Mouse (Mus musculus): ENCODE measurements at regions not wholly inside any gene's neighbourhood (a gene's known extent, or its start where the extent isn't known, plus 50 kb on each side); places are given as distances from the start of the nearest gene placed in this dataset.

GRCm38 (mm10) chr12:68775503-68775902, 383.5 kb downstream of the Rps29 start:
- H3K4me2 ChIP-seq: no peak overlapping the region
- H3K9me3 ChIP-seq: no peaks in the 10 kb centered on the region
- no peak for ATAC-seq (ENCODE audit: insufficient read depth, low FRiP score, low read depth)
- no peak overlapping the region for H3K9ac ChIP-seq
- WGBS: 84% methylated on average over 2 of the region's 2 CpGs
- no peak overlapping the region for H3K27ac ChIP-seq
- H3K4me1 ChIP-seq: no peaks in the 10 kb centered on the region
- H3K36me3 ChIP-seq: no peaks in the 10 kb centered on the region
- no peak overlapping the region for H3K4me3 ChIP-seq (replicated peaks)
- H3K27me3 ChIP-seq (replicated peaks): no peaks in the 10 kb centered on the region

- no peaks in the 10 kb centered on the region for H3K27me3 ChIP-seq (replicated peaks)
- no peak overlapping the region for H3K27ac ChIP-seq
- no peaks in the 10 kb centered on the region for H3K9me3 ChIP-seq
- ATAC-seq (ENCODE audit: insufficient read depth, low FRiP score, low read depth): no peak
- H3K9ac ChIP-seq: no peak overlapping the region
- H3K36me3 ChIP-seq: no peaks in the 10 kb centered on the region
- 89% methylated on average over 8 of the region's 8 CpGs for WGBS
- H3K4me2 ChIP-seq: no peak overlapping the region
- H3K4me3 ChIP-seq (replicated peaks): no peak overlapping the region
- H3K4me1 ChIP-seq: no peaks in the 10 kb centered on the region
These were observed 384.2 kb downstream of the Rps29 start for GRCm38 (mm10) chr12:68774800-68775199.

- Histone ChIP-seq H3K4me2 (no peak overlapping the region), H3K27ac (no peak overlapping the region), H3K36me3 (no peaks in the 10 kb centered on the region), H3K27me3 (replicated peaks) (no peaks in the 10 kb centered on the region), H3K4me1 (no peaks in the 10 kb centered on the region), H3K9me3 (no peaks in the 10 kb centered on the region), H3K4me3 (replicated peaks) (no peak overlapping the region), H3K9ac (no peak overlapping the region)
- 80% methylated on average over 7 of the region's 7 CpGs for WGBS
- ATAC-seq (ENCODE audit: insufficient read depth, low FRiP score, low read depth): no peak
These were observed 400.5 kb downstream of the Rps29 start for GRCm38 (mm10) chr12:68758263-68759020.

- no peak for ATAC-seq (ENCODE audit: insufficient read depth, low FRiP score, low read depth)
These were observed 430.1 kb downstream of the Rps29 start for GRCm38 (mm10) chr12:68728882-68729281.

GRCm38 (mm10) chr12:68718946-68719345, 440.0 kb downstream of the Rps29 start:
- no peak for ATAC-seq (ENCODE audit: insufficient read depth, low FRiP score, low read depth)
- Histone ChIP-seq H3K4me1 (no peaks in the 10 kb centered on the region), H3K4me3 (replicated peaks) (no peak overlapping the region), H3K27me3 (replicated peaks) (no peaks in the 10 kb centered on the region), H3K9ac (no peak overlapping the region), H3K27ac (no peak overlapping the region), H3K36me3 (no peaks in the 10 kb centered on the region), H3K4me2 (no peak overlapping the region), H3K9me3 (no peaks in the 10 kb centered on the region)

More at GRCm38 (mm10) chr12:68728882-68729281, 430.1 kb downstream of the Rps29 start:
- no peaks in the 10 kb centered on the region for H3K27me3 ChIP-seq (replicated peaks)
- no peak overlapping the region for H3K4me3 ChIP-seq (replicated peaks)
- H3K36me3 ChIP-seq: no peaks in the 10 kb centered on the region
- H3K4me2 ChIP-seq: no peak overlapping the region
- 56% methylated on average over 2 of the region's 2 CpGs for WGBS
- H3K4me1 ChIP-seq: no peaks in the 10 kb centered on the region
- H3K27ac ChIP-seq: no peak overlapping the region
- H3K9me3 ChIP-seq: no peaks in the 10 kb centered on the region
- no peak overlapping the region for H3K9ac ChIP-seq

- no peaks in the 10 kb centered on the region for H3K9me3 ChIP-seq
- no peak overlapping the region for H3K4me3 ChIP-seq (replicated peaks)
- no peak for ATAC-seq (ENCODE audit: insufficient read depth, low FRiP score, low read depth)
- H3K27me3 ChIP-seq (replicated peaks): no peaks in the 10 kb centered on the region
- no peak overlapping the region for H3K4me2 ChIP-seq
- WGBS: 57% methylated on average over 11 of the region's 11 CpGs
- H3K9ac ChIP-seq: no peak overlapping the region
- no peaks in the 10 kb centered on the region for H3K36me3 ChIP-seq
- no peaks in the 10 kb centered on the region for H3K4me1 ChIP-seq
- no peak overlapping the region for H3K27ac ChIP-seq
These were observed 464.4 kb downstream of the Rps29 start for GRCm38 (mm10) chr12:68694275-68695267.

GRCm38 (mm10) chr12:68688262-68688661, 470.7 kb downstream of the Rps29 start:
- WGBS: 49% methylated on average over 3 of the region's 3 CpGs
- Histone ChIP-seq H3K36me3 (no peaks in the 10 kb centered on the region), H3K4me3 (replicated peaks) (no peak overlapping the region), H3K4me1 (no peaks in the 10 kb centered on the region), H3K9me3 (no peaks in the 10 kb centered on the region), H3K9ac (no peak overlapping the region), H3K4me2 (no peak overlapping the region), H3K27ac (no peak overlapping the region), H3K27me3 (replicated peaks) (no peaks in the 10 kb centered on the region)
- ATAC-seq (ENCODE audit: insufficient read depth, low FRiP score, low read depth): no peak

GRCm38 (mm10) chr12:68683897-68684296, 475.1 kb downstream of the Rps29 start:
- H3K9me3 ChIP-seq: no peaks in the 10 kb centered on the region
- H3K4me2 ChIP-seq: no peak overlapping the region
- H3K36me3 ChIP-seq: no peaks in the 10 kb centered on the region
- H3K9ac ChIP-seq: no peak overlapping the region
- no peak overlapping the region for H3K27ac ChIP-seq
- 69% methylated on average over 1 of the region's 1 CpGs for WGBS
- no peak overlapping the region for H3K4me3 ChIP-seq (replicated peaks)
- no peaks in the 10 kb centered on the region for H3K4me1 ChIP-seq
- no peak for ATAC-seq (ENCODE audit: insufficient read depth, low FRiP score, low read depth)
- H3K27me3 ChIP-seq (replicated peaks): no peaks in the 10 kb centered on the region

- Histone ChIP-seq H3K9me3 (no peaks in the 10 kb centered on the region), H3K9ac (no peak overlapping the region), H3K36me3 (no peaks in the 10 kb centered on the region), H3K4me3 (replicated peaks) (no peak overlapping the region), H3K27me3 (replicated peaks) (no peaks in the 10 kb centered on the region), H3K27ac (no peak overlapping the region), H3K4me1 (no peaks in the 10 kb centered on the region), H3K4me2 (no peak overlapping the region)
- no peak for ATAC-seq (ENCODE audit: insufficient read depth, low FRiP score, low read depth)
- WGBS: 40% methylated on average over 4 of the region's 4 CpGs
These were observed 475.8 kb downstream of the Rps29 start for GRCm38 (mm10) chr12:68683176-68683575.

GRCm38 (mm10) chr12:68680668-68681067, 478.3 kb downstream of the Rps29 start:
- Histone ChIP-seq H3K27me3 (replicated peaks) (no peaks in the 10 kb centered on the region), H3K27ac (no peak overlapping the region), H3K36me3 (no peaks in the 10 kb centered on the region), H3K4me1 (no peaks in the 10 kb centered on the region), H3K9ac (no peak overlapping the region), H3K4me3 (replicated peaks) (no peak overlapping the region), H3K9me3 (no peaks in the 10 kb centered on the region), H3K4me2 (no peak overlapping the region)
- 76% methylated on average over 3 of the region's 3 CpGs for WGBS
- no peak for ATAC-seq (ENCODE audit: insufficient read depth, low FRiP score, low read depth)

- Histone ChIP-seq H3K27ac (no peak overlapping the region), H3K9ac (no peak overlapping the region), H3K4me2 (no peak overlapping the region), H3K36me3 (no peaks in the 10 kb centered on the region), H3K4me1 (no peaks in the 10 kb centered on the region), H3K27me3 (replicated peaks) (no peaks in the 10 kb centered on the region), H3K9me3 (no peaks in the 10 kb centered on the region), H3K4me3 (replicated peaks) (no peak overlapping the region)
- 60% methylated on average over 16 of the region's 16 CpGs for WGBS
- ATAC-seq (ENCODE audit: insufficient read depth, low FRiP score, low read depth): no peak
These were observed 482.8 kb downstream of the Rps29 start for GRCm38 (mm10) chr12:68676096-68676775.

- no peak overlapping the region for H3K9ac ChIP-seq
- no peaks in the 10 kb centered on the region for H3K9me3 ChIP-seq
- no peaks in the 10 kb centered on the region for H3K36me3 ChIP-seq
- H3K4me1 ChIP-seq: no peaks in the 10 kb centered on the region
- ATAC-seq (ENCODE audit: insufficient read depth, low FRiP score, low read depth): no peak
- H3K27me3 ChIP-seq (replicated peaks): no peaks in the 10 kb centered on the region
- H3K4me3 ChIP-seq (replicated peaks): no peak overlapping the region
- H3K27ac ChIP-seq: no peak overlapping the region
- 65% methylated on average over 3 of the region's 3 CpGs for WGBS
- H3K4me2 ChIP-seq: no peak overlapping the region
These were observed 487.0 kb downstream of the Rps29 start for GRCm38 (mm10) chr12:68672011-68672410.
